Mouse (Mus musculus): ENCODE data around the gene Grid1.

Gene Grid1

DNA sequence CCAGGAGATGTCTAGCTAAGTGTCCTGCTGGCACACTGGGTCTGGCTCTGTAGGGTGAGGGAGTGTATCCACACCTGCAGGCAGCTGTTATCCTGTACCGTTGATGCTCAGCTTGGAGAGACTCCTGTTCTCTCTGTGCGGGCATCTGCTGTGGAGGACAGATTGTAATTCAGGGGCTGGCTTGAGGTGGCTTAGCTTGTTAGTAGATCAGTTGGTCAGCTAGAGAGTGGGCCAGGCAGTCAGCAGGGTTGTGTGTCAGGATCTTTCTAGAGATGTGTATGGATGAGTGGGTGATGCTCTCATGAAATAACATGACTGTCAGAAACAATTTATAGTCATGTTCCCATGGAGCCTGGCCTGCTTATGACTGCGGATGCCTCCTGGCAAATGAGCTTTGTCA lies 24.3 kb downstream of the Grid1 start:
- Histone ChIP-seq H3K9me3 (ENCODE audit: low read length) (no peaks in the 10 kb centered on the region), H3K27me3 (ENCODE audit: insufficient read depth, low read length) (peaks cover 7% of the 10 kb centered on the region), H3K4me1 (replicated peaks; ENCODE audit: low read depth, low read length) (peaks cover 7% of the 10 kb centered on the region), H3K4me3 (replicated peaks; ENCODE audit: low read length) (no peak overlapping the region), H3K36me3 (ENCODE audit: insufficient read depth, low read length) (no peaks in the 10 kb centered on the region)
- TF ChIP-seq NANOG (IDR thresholded peaks at IDR 0.05; ENCODE audit: borderline replicate concordance, low read length) (no peak), CTCF (conservative IDR thresholded peaks at IDR 0.05; ENCODE audit: low read length) (no peak), POU5F1 (IDR thresholded peaks at IDR 0.05; ENCODE audit: borderline replicate concordance, low read length) (no peak)

GRCm38 (mm10) chr14:34846799-34847198 lies 26.9 kb downstream of the Grid1 start:
- Histone ChIP-seq H3K27me3 (ENCODE audit: insufficient read depth, low read length) (peaks cover 7% of the 10 kb centered on the region), H3K4me3 (replicated peaks; ENCODE audit: low read length) (no peak overlapping the region), H3K4me1 (replicated peaks; ENCODE audit: low read depth, low read length) (peaks cover 4% of the 10 kb centered on the region), H3K9me3 (ENCODE audit: low read length) (no peaks in the 10 kb centered on the region), H3K36me3 (ENCODE audit: insufficient read depth, low read length) (no peaks in the 10 kb centered on the region)
- TF ChIP-seq CTCF (conservative IDR thresholded peaks at IDR 0.05; ENCODE audit: low read length) (no peak), POU5F1 (IDR thresholded peaks at IDR 0.05; ENCODE audit: borderline replicate concordance, low read length) (no peak), NANOG (IDR thresholded peaks at IDR 0.05; ENCODE audit: borderline replicate concordance, low read length) (no peak)

GRCm38 (mm10) chr14:34847625-34848024 lies 27.7 kb downstream of the Grid1 start:
- Histone ChIP-seq H3K4me3 (replicated peaks; ENCODE audit: low read length) (no peak overlapping the region), H3K36me3 (ENCODE audit: insufficient read depth, low read length) (no peaks in the 10 kb centered on the region), H3K27me3 (ENCODE audit: insufficient read depth, low read length) (peaks cover 7% of the 10 kb centered on the region), H3K9me3 (ENCODE audit: low read length) (no peaks in the 10 kb centered on the region), H3K4me1 (replicated peaks; ENCODE audit: low read depth, low read length) (no peaks in the 10 kb centered on the region)
- TF ChIP-seq NANOG (IDR thresholded peaks at IDR 0.05; ENCODE audit: borderline replicate concordance, low read length), result no peak
- no peak for TF ChIP-seq POU5F1 (IDR thresholded peaks at IDR 0.05; ENCODE audit: borderline replicate concordance, low read length)

- no peak for TF ChIP-seq NANOG (IDR thresholded peaks at IDR 0.05; ENCODE audit: borderline replicate concordance, low read length)
- TF ChIP-seq POU5F1 (IDR thresholded peaks at IDR 0.05; ENCODE audit: borderline replicate concordance, low read length), result no peak
- TF ChIP-seq CTCF (conservative IDR thresholded peaks at IDR 0.05; ENCODE audit: low read length), result no peak
- Histone ChIP-seq H3K27me3 (ENCODE audit: insufficient read depth, low read length) (peaks cover 3% of the 10 kb centered on the region; the same call in 1 of the 2 replicates), H3K4me3 (replicated peaks; ENCODE audit: low read length) (no peak overlapping the region), H3K36me3 (ENCODE audit: insufficient read depth, low read length) (no peaks in the 10 kb centered on the region), H3K4me1 (replicated peaks; ENCODE audit: low read depth, low read length) (peaks cover 8% of the 10 kb centered on the region), H3K9me3 (ENCODE audit: low read length) (no peaks in the 10 kb centered on the region)
Measured at GRCm38 (mm10) chr14:34860891-34861780, 41.2 kb downstream of the Grid1 start.

DNA sequence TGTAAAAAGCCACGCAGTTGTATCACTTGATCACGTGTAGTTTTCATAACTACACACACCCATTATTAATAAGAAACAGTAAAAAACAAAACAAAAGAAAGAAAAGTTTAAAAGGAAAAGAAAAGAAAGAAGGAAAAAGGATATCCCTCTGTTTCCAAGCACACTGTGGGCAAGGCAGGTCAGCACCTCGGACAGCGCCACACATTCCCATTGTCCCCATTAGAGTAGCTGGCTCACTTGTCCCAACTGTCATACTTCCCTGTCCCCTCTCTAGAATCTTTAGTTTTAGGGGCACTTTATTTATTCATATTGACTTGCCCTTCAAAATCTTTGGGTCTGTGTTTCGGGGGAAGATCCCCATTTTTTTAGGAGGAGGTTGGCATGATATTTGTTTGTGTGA lies 47.4 kb downstream of the Grid1 start:
- no peaks in the 10 kb centered on the region; the same call in 1 of the 2 replicates for H3K27me3 ChIP-seq (ENCODE audit: insufficient read depth, low read length)
- H3K4me1 ChIP-seq (replicated peaks; ENCODE audit: low read depth, low read length), result no peaks in the 10 kb centered on the region
- no peak overlapping the region for H3K4me3 ChIP-seq (replicated peaks; ENCODE audit: low read length)
- no peak for TF ChIP-seq CTCF (conservative IDR thresholded peaks at IDR 0.05; ENCODE audit: low read length)
- TF ChIP-seq POU5F1 (IDR thresholded peaks at IDR 0.05; ENCODE audit: borderline replicate concordance, low read length), result no peak
- TF ChIP-seq NANOG (IDR thresholded peaks at IDR 0.05; ENCODE audit: borderline replicate concordance, low read length), result no peak
- no peaks in the 10 kb centered on the region for H3K36me3 ChIP-seq (ENCODE audit: insufficient read depth, low read length)
- H3K9me3 ChIP-seq (ENCODE audit: low read length), result no peaks in the 10 kb centered on the region

DNA sequence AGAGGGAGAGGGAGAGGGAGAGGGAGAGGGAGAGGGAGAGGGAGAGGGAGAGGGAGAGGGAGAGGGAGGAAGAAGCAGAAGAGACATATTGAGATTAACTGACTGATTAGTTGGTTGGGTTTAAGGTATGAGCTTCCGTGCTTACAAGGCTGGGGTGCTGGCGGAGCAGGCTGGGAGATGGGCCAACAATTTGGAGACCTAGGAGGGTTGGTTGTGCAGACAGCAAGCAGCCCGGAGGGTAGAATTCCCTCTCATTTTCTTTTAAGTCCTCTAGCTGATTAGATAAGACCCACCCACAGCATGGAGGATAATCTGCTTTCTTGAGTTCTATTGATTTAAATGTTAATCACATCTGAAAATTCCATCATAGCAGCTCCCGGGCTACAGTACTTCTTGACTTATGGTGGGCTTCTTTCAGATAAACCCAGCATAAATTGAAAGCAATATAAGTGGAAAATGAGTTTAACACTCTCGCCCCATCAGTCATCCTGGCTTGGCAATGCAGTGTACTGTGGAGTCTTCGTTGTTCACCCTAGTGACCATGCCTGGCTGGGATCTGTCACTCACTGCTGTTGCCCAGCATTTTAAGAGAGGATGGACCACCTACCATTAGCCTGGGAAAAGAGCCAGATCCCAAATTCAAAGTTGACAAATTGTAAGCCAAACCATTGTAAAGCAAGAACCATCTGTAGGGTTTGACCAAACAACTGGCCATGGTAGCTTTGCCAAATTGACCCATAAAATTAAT lies 48.8 kb downstream of the Grid1 start:
- Histone ChIP-seq H3K36me3 (ENCODE audit: insufficient read depth, low read length) (no peaks in the 10 kb centered on the region), H3K4me3 (replicated peaks; ENCODE audit: low read length) (no peak overlapping the region), H3K27me3 (ENCODE audit: insufficient read depth, low read length) (no peaks in the 10 kb centered on the region; the same call in 1 of the 2 replicates), H3K9me3 (ENCODE audit: low read length) (no peaks in the 10 kb centered on the region), H3K4me1 (replicated peaks; ENCODE audit: low read depth, low read length) (no peaks in the 10 kb centered on the region)
- no peak for TF ChIP-seq CTCF (conservative IDR thresholded peaks at IDR 0.05; ENCODE audit: low read length)
- TF ChIP-seq NANOG (IDR thresholded peaks at IDR 0.05; ENCODE audit: borderline replicate concordance, low read length), result no peak
- TF ChIP-seq POU5F1 (IDR thresholded peaks at IDR 0.05; ENCODE audit: borderline replicate concordance, low read length), result no peak

DNA sequence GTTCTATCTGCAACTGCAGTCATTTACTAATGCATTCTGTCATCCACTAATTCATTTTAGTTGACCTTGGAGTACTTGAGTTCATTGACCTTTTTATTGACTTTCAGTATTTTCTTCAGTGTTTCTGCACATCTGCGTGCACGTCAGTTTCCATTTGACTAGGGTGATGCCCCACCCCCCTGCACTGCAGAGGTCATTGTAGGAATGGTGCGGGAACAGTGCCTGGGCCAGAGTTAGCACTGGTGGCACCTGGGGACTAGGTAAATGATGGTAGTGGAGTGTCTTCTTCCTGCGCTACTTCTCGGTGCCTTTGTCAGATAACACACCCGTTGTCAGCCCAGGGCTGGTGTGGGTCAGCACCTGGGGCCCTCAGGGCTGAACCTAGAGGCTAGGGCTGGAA lies 60.1 kb downstream of the Grid1 start:
- TF ChIP-seq POU5F1 (IDR thresholded peaks at IDR 0.05; ENCODE audit: borderline replicate concordance, low read length), result no peak
- TF ChIP-seq NANOG (IDR thresholded peaks at IDR 0.05; ENCODE audit: borderline replicate concordance, low read length), result no peak
- TF ChIP-seq CTCF (conservative IDR thresholded peaks at IDR 0.05; ENCODE audit: low read length), result no peak

More for the DNA sequence above, 60.1 kb downstream of the Grid1 start:
- Histone ChIP-seq H3K4me3 (replicated peaks; ENCODE audit: low read length) (no peak overlapping the region), H3K27me3 (ENCODE audit: insufficient read depth, low read length) (peaks cover 26% of the 10 kb centered on the region), H3K36me3 (ENCODE audit: insufficient read depth, low read length) (no peaks in the 10 kb centered on the region), H3K9me3 (ENCODE audit: low read length) (no peaks in the 10 kb centered on the region), H3K4me1 (replicated peaks; ENCODE audit: low read depth, low read length) (peaks cover 41% of the 10 kb centered on the region)

All from E14TG2a.4 (cell line).